Mouse (Mus musculus): ENCODE measurements around the gene Gm5767. TPM values are rescaled to one million over a fixed set of nuclear protein-coding genes. Genes with fewer than 3 reads are reported as not detected.

Gene Gm5767
- not detected in 2 replicates for polyA plus RNA-seq (2016; fragmentation: Nextera tagmentation; extraction: Ambion mirVana)

DNA sequence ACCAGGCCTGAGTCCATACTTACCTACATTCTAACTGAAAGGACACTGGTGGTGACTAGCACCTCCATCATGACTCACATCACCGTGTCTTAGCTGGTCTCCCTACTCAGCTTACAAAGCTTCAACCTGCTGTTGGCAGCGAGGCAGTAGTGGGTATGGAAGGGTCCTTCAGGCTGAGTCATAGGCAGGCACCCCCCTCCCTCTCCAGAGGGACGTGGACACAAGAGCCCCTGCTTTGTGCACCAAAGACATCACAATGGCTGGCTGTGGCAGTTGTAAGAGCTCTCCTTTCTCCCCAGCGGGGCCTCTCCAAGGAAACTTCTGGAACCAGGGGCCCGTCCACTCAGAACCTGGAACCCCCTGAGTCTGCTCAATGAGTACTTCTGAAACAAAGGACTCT is at the start of gene Gm5767:
Gene Gm5767 (plus strand): TSS at position 301 of the 400 bp plus-strand sequence.
- no peaks in the 10 kb centered on the region for H3K4me1 ChIP-seq
- H3K36me3 ChIP-seq (replicated peaks), result peaks cover 14% of the 10 kb centered on the region; the same call in 1 of the 2 replicates
- no peaks in the 10 kb centered on the region for H3K9me3 ChIP-seq
- DNase-seq (ENCODE audit: low spot score), result no peak
- WGBS, result 84% methylated on average over 5 of the region's 5 CpGs
- no peak within 1 kb of the TSS for H3K27ac ChIP-seq (replicated peaks)
- no peak within 1 kb of the TSS for H3K4me3 ChIP-seq
- no peaks in the 10 kb centered on the region for H3K27me3 ChIP-seq (replicated peaks; ENCODE audit: low read depth, poor library complexity, severe bottlenecking)

DNA sequence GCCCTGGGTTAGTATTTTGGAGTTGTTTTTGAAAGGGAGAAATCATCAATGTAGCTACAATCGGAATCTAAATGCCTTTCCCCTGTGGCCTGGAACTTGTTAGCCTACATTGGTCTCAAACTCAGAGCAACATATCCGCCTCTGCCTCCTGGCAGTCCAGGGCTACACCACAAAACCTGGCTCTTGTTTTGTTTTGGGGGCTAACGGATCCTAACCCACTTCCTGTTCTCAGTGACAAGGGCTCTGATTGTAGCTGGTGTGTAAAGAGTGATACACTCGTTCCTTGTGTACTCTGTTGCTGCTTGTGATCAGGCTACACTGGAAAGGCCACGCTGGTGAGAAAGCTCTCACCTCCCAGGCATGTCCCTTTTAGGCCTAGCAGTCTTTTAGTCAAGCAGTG is 49.1 kb upstream of the Gm5767 start:
- Histone ChIP-seq H3K36me3 (replicated peaks) (peaks cover 53% of the 10 kb centered on the region), H3K4me3 (no peak overlapping the region), H3K9me3 (no peaks in the 10 kb centered on the region), H3K27ac (replicated peaks) (no peak overlapping the region), H3K27me3 (replicated peaks; ENCODE audit: low read depth, poor library complexity, severe bottlenecking) (no peaks in the 10 kb centered on the region), H3K4me1 (peaks cover 12% of the 10 kb centered on the region)
- DNase-seq (ENCODE audit: low spot score), result no peak
- 84% methylated on average over 5 of the region's 5 CpGs for WGBS

DNA sequence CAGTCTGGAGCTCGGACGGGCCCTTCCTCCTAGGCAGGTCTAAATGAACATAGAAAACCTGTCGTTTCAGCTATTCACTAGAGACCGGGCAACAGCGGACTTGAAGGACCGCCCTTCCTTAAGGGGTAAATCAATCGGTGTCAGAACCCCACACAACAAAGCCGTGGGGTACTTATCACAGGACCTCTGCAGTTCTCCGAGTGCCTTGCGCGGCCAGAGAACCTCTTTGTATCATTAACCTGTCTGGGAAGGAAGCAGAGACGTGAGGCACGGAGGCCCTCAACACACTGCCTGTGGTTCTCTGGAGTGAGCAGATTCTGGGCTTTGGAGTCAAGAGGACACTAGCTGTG is 43.7 kb upstream of the Gm5767 start:
- peak overlapping the region; percentile 93 for H3K27ac ChIP-seq (replicated peaks)
- H3K4me3 ChIP-seq, result peak overlapping the region; percentile 75
- peaks cover 24% of the 10 kb centered on the region for H3K4me1 ChIP-seq
- under 1% methylated on average over 13 of the region's 13 CpGs for WGBS
- no peak for DNase-seq (ENCODE audit: low spot score)
- peaks cover 49% of the 10 kb centered on the region for H3K36me3 ChIP-seq (replicated peaks)
- H3K27me3 ChIP-seq (replicated peaks; ENCODE audit: low read depth, poor library complexity, severe bottlenecking), result no peaks in the 10 kb centered on the region
- no peaks in the 10 kb centered on the region for H3K9me3 ChIP-seq

DNA sequence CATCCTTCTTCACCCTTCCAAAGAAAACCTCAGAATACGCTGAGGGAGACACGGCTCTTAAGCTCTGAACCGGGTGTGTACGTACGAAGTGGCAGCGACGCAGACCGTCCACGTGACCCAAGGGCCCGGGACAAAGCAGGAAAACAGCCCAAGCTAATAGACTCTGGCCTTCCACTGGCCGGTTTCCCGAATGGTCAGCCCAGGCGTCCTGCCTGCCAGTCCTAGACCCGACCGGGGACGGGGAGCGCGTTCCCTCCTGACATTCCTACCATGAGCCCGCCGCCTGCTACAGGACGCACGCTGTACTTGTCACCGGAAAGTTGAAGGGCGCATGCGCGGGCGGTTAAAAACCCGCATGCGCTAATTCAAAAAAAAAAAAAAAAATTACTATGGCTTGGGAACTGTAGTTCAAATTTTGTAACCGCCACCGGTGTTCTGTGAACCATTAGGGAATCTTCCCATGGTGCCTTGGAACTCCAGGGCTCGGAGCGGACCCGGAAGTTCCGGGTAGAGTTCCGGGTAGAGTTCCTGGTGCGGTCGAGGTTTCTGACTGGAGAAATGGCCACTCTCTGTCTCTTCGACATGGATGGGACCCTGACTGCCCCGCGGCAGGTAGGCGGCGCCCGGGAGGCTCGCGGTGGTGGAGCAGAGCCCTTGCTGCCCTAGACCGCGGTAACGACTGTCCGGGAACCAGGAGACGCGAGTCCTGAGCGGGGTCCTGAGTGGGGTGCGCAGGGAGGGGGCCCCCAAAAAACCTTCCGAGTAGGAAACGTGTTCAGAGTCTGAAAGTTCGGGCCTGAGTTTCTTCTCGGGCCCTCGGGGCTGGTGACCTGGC is 43.1 kb upstream of the Gm5767 start, which contains the start of the genes Pmm2 and Tmem186:
Gene Pmm2 (plus strand): TSS at position 458 of the 835 bp plus-strand sequence.
Gene Tmem186 (minus strand): TSS at position 496 of the 835 bp plus-strand sequence.
- H3K9me3 ChIP-seq, result no peaks in the 10 kb centered on the region
- H3K4me3 ChIP-seq, result peak within 1 kb of the TSS; percentile 75
- H3K36me3 ChIP-seq (replicated peaks), result peaks cover 48% of the 10 kb centered on the region
- peak within 1 kb of the TSS; percentile 93 for H3K27ac ChIP-seq (replicated peaks)
- H3K27me3 ChIP-seq (replicated peaks; ENCODE audit: low read depth, poor library complexity, severe bottlenecking), result no peaks in the 10 kb centered on the region
- peak; percentile 88 for DNase-seq (ENCODE audit: low spot score)
- under 1% methylated on average over 59 of the region's 59 CpGs for WGBS
- peaks cover 24% of the 10 kb centered on the region for H3K4me1 ChIP-seq

DNA sequence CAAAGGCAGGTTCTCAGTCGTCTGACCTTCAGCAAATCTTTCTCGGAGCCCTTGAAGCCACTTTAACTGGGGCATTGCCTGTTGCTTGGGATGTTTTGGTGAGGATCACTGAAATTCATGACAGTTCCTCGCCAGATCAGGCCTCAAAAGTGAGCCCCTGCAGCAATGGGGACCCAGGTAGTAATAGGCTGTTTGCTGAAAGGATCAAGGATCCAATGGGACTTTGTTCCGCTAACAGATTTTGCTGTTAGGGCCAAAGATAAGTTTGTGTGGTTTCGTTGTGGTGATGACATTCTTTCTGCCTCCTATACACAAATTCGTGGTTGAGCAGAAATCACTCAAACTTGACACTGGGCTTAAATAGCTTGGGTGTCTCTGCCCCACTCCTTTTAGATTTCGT is 42.4 kb upstream of the Gm5767 start:
- no peaks in the 10 kb centered on the region for H3K27me3 ChIP-seq (replicated peaks; ENCODE audit: low read depth, poor library complexity, severe bottlenecking)
- H3K9me3 ChIP-seq, result no peaks in the 10 kb centered on the region
- DNase-seq (ENCODE audit: low spot score), result no peak
- H3K36me3 ChIP-seq (replicated peaks), result peaks cover 48% of the 10 kb centered on the region
- 45% methylated on average over 7 of the region's 7 CpGs for WGBS
- peaks cover 24% of the 10 kb centered on the region for H3K4me1 ChIP-seq
- H3K4me3 ChIP-seq, result peak overlapping the region; percentile 75
- peak overlapping the region; percentile 93 for H3K27ac ChIP-seq (replicated peaks)

DNA sequence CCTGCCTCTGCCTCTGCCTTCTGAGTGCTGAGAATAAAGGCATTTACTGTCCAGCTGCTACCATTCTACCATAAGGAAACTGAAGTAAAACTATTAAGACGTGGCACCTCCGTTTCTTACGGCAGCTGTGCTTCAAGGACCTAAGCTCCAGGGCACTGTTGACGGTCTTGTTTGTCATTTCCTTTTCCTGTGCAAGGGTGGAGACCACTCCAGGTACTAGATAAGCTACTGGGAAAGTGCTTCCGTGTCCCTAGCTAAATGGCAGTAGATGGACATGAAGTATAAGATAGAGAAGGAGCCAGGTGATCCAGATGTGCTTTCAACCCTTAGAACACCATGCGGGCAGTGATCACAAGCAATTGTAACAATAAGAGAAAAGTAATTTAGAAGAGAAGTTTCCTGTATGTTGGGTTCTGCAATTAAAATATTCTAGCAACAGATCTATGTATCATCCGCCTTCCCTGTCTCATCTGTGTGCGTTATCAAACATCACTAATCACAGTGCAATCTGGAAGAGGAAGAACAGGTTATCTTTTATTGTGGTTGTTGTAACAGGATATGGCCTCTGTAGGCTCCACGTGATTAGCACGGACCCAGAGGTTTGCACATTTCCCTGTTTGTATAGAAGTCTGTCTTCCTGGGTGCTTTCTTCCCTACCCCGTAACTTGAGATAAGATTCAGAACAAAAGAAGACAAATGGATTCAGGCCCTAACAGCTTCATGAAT is 40.9 kb upstream of the Gm5767 start:
- Histone ChIP-seq H3K36me3 (replicated peaks) (peaks cover 52% of the 10 kb centered on the region), H3K27ac (replicated peaks) (no peak overlapping the region), H3K4me1 (peaks cover 24% of the 10 kb centered on the region), H3K9me3 (no peaks in the 10 kb centered on the region), H3K27me3 (replicated peaks; ENCODE audit: low read depth, poor library complexity, severe bottlenecking) (no peaks in the 10 kb centered on the region), H3K4me3 (no peak overlapping the region)
- no peak for DNase-seq (ENCODE audit: low spot score)
- 90% methylated on average over 11 of the region's 11 CpGs for WGBS

DNA sequence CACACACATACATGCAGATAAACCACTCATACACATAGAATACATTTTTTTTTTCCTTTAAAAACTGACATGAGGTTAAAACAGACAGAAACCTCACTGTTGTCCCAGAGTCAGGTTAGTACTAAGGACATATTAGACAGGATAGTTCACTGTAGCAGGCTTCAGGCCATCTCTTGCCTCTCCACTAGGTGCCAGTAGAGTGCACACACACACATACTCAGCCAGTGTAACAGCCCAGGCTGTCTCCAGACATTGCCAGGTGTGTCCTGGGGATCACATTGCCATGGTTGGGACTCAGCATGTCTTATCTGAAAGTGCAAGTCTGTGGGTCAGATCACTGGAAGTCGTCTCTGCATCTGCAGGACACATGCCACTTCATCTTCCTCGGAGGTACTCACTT is 36.7 kb upstream of the Gm5767 start:
- Histone ChIP-seq H3K4me1 (peaks cover 4% of the 10 kb centered on the region; the same call in 1 of the 2 replicates), H3K27me3 (replicated peaks; ENCODE audit: low read depth, poor library complexity, severe bottlenecking) (no peaks in the 10 kb centered on the region), H3K9me3 (no peaks in the 10 kb centered on the region), H3K27ac (replicated peaks) (no peak overlapping the region), H3K4me3 (no peak overlapping the region), H3K36me3 (replicated peaks) (peaks cover 77% of the 10 kb centered on the region)
- 77% methylated on average over 2 of the region's 2 CpGs for WGBS
- DNase-seq (ENCODE audit: low spot score), result peak; percentile 37

DNA sequence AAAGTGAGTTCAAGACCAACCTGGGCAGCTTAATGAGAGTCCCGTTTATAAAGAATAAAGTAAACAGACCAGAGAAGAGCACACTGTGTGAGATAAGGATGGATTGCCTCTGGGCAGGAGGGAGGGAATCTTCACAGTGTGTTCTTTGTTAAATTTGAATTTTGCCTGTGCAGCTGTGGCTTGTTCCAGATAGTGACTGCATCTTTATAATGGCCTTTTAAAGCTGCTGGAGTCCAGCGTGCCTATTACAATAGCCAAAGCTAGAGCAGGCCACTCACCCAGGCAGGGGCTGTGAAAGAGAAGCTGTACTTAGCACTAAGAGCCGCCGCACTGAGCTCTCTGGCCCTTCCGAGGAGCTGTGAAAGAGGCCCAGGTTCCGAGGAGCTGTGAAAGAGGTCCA is 35.0 kb upstream of the Gm5767 start:
- Histone ChIP-seq H3K27me3 (replicated peaks; ENCODE audit: low read depth, poor library complexity, severe bottlenecking) (no peaks in the 10 kb centered on the region), H3K36me3 (replicated peaks) (peaks cover 93% of the 10 kb centered on the region), H3K4me3 (no peak overlapping the region), H3K4me1 (no peaks in the 10 kb centered on the region), H3K27ac (replicated peaks) (no peak overlapping the region), H3K9me3 (no peaks in the 10 kb centered on the region)
- 79% methylated on average over 6 of the region's 6 CpGs for WGBS
- DNase-seq (ENCODE audit: low spot score), result no peak

DNA sequence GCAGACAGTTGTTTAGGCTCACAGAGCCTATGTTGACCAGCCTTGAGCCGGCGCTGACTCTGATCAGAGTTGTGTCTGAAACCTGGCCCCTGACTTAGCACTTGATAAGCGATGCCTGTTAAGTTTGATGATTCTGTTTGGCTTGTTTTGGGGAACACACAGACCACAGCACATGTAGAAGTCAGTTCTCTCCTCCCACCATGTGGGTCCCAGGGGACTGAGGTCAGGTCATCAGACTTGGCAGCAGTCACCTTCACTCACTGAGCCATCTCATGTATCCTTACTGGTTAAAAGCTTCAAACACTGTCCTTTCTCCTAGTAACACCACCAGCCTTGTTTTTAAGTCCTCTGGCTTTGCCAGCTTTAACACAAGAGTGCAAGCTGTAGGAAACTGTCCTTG is 30.6 kb upstream of the Gm5767 start:
- WGBS, result 89% methylated on average over 3 of the region's 3 CpGs
- Histone ChIP-seq H3K27me3 (replicated peaks; ENCODE audit: low read depth, poor library complexity, severe bottlenecking) (no peaks in the 10 kb centered on the region), H3K9me3 (no peaks in the 10 kb centered on the region), H3K4me1 (no peaks in the 10 kb centered on the region), H3K27ac (replicated peaks) (no peak overlapping the region), H3K4me3 (no peak overlapping the region), H3K36me3 (replicated peaks) (peaks cover 97% of the 10 kb centered on the region)
- no peak for DNase-seq (ENCODE audit: low spot score)

DNA sequence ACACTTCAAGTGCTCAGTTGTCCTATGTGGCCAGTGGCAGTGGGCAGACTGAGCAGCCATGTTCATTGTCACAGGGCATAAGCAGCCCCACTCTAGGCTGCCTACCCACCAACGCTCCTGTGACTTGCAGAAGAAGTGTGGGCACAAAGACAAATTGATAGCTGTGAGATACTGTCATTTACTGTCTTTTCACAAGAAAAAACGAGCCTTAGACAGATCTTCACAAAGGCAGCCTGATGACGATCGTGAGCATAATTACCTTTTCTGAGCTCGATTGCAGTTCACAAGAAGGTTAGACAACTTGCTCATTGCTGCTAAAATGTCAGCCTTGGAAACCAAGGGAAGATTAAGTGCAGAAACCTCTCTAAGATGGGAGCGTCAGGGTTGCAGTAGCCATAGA is 25.5 kb upstream of the Gm5767 start:
- no peak for DNase-seq (ENCODE audit: low spot score)
- Histone ChIP-seq H3K9me3 (no peaks in the 10 kb centered on the region), H3K4me3 (no peak overlapping the region), H3K4me1 (no peaks in the 10 kb centered on the region), H3K27me3 (replicated peaks; ENCODE audit: low read depth, poor library complexity, severe bottlenecking) (no peaks in the 10 kb centered on the region), H3K27ac (replicated peaks) (no peak overlapping the region), H3K36me3 (replicated peaks) (peaks cover 96% of the 10 kb centered on the region)
- 90% methylated on average over 6 of the region's 6 CpGs for WGBS

DNA sequence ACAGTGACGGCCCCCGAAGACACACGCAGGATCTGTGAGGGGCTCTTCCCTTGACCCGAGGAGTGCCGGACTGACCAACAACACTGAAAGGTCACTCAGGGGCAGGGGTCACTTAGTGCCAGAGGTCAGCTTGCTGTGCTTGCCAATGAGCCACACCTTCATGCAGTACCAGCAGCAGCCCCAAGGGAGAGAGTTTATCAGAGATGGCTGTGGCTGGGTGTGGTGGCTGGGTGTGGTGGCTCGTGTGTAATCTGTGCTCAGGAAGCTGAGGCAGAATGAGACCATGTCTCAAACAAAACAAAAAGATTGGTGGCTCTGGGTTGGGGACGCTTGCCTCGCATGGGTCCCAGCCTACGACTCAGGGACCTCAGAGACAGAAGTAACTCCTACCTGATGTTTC is 25.0 kb upstream of the Gm5767 start:
- Histone ChIP-seq H3K27ac (replicated peaks) (no peak overlapping the region), H3K36me3 (replicated peaks) (peaks cover 97% of the 10 kb centered on the region), H3K4me3 (no peak overlapping the region), H3K27me3 (replicated peaks; ENCODE audit: low read depth, poor library complexity, severe bottlenecking) (no peaks in the 10 kb centered on the region), H3K9me3 (no peaks in the 10 kb centered on the region), H3K4me1 (no peaks in the 10 kb centered on the region)
- 79% methylated on average over 9 of the region's 9 CpGs for WGBS
- DNase-seq (ENCODE audit: low spot score), result no peak

DNA sequence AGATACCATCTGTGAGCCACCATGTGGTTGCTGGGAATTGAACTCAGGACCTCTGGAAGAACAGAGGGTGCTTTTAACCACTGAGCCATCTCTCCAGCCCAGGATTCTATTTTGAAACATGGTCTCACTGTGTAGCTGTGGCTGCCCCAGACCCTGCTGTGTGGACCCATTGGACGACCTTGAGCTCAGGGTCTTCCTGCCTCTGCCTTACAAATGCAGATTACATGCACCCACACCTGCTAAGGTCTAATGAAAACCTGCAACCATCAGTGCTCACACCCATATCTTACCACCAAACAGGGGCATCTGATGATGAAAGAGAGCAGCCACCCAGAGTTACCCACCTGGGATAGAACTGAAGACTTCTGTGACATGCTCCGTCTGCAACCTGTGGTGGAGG is 24.3 kb upstream of the Gm5767 start:
- Histone ChIP-seq H3K4me1 (no peaks in the 10 kb centered on the region), H3K9me3 (no peaks in the 10 kb centered on the region), H3K4me3 (no peak overlapping the region), H3K27me3 (replicated peaks; ENCODE audit: low read depth, poor library complexity, severe bottlenecking) (no peaks in the 10 kb centered on the region), H3K27ac (replicated peaks) (no peak overlapping the region), H3K36me3 (replicated peaks) (peaks cover 97% of the 10 kb centered on the region)
- no peak for DNase-seq (ENCODE audit: low spot score)
- WGBS, result 87% methylated on average over 2 of the region's 2 CpGs

DNA sequence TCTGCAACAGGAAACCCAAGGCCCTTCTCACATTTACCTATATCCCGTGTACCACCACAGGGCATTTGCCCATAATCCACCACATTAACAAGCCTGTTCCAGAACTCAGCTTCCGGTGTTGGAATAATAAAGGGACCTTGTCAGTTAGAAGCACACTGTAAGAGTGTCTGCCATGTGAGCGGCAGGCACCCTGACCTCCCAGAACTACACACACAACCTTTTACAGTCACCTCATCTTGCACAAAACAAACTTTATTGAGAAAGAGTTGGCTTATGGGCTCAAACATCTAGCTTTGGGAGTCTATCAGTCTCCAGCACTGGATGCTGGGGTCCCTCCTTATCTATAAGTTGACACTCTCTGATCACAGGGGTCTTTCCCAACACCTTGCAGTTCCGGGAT is 22.2 kb upstream of the Gm5767 start:
- Histone ChIP-seq H3K9me3 (no peaks in the 10 kb centered on the region), H3K4me1 (no peaks in the 10 kb centered on the region), H3K27me3 (replicated peaks; ENCODE audit: low read depth, poor library complexity, severe bottlenecking) (no peaks in the 10 kb centered on the region), H3K27ac (replicated peaks) (no peak overlapping the region), H3K36me3 (replicated peaks) (peaks cover 98% of the 10 kb centered on the region), H3K4me3 (no peak overlapping the region)
- WGBS, result 84% methylated on average over 4 of the region's 4 CpGs
- DNase-seq (ENCODE audit: low spot score), result no peak

All from embryonic facial prominence, embryonic 10.5 days (tissue).